Mouse (Mus musculus): Measurements from ENCODE around the gene Nup93.
A peak's percentile ranks its signal among the peaks of the same experiment; 100 is the strongest.

GRCm38 (mm10) chr8:94167244-94167643 is 47.1 kb upstream of the Nup93 start:
- TF ChIP-seq POLR2A (IDR thresholded peaks at IDR 0.05; ENCODE audit: extremely low read depth, insufficient read depth, low read length) (no peak), CTCF (IDR thresholded peaks at IDR 0.05; ENCODE audit: extremely low read depth, insufficient read depth, low read length) (peak; percentile 98)

Measured in cortical plate, adult 2 months (tissue).